Mouse (Mus musculus) MEL (cell line): ENCODE measurements around the gene Ap3d1.

Source experiments
- CTCF ChIP-seq, 3 experiments: IDR thresholded peaks in 2 of 3; conservative IDR thresholded peaks in 1 of 3; 2 replicates each; pipeline ENCODE4 v1.5.1; 2011 to 2012; ENCODE audit warnings: low read length in 3 of 3, low read depth in 2 of 3, mild to moderate bottlenecking in 2 of 3, improper control_type of control experiment in 1 of 3, inconsistent platforms in 1 of 3, mixed read lengths in 1 of 3, moderate library complexity in 1 of 3; ENCODE audit not compliant: control insufficient read depth in 1 of 3, insufficient read depth in 1 of 3, poor library complexity in 1 of 3, severe bottlenecking in 1 of 3
- POLR2A ChIP-seq, 2 experiments: IDR thresholded peaks; 2 replicates each; pipeline ENCODE4 v1.6.1; 2011 to 2012; ENCODE audit warnings: low read length in 2 of 2, mild to moderate bottlenecking in 2 of 2, control low read depth in 1 of 2, improper control_type of control experiment in 1 of 2, low read depth in 1 of 2, moderate library complexity in 1 of 2; ENCODE audit not compliant: control insufficient read depth in 1 of 2, insufficient read depth in 1 of 2, poor library complexity in 1 of 2
- POLR2AphosphoS5 ChIP-seq: IDR thresholded peaks from 2 replicates; pipeline ENCODE4 v1.6.1; 2012; ENCODE audit warnings: low read depth, borderline replicate concordance, mild to moderate bottlenecking, inconsistent platforms, low read length, moderate library complexity, mixed read lengths
- USF2 ChIP-seq, 2 experiments: IDR thresholded peaks; 2 replicates each; pipeline ENCODE4 v1.6.1; 2011 to 2012; ENCODE audit warnings: improper control_type of control experiment in 2 of 2, low read length in 2 of 2, borderline replicate concordance in 1 of 2, inconsistent platforms in 1 of 2, low read depth in 1 of 2, mild to moderate bottlenecking in 1 of 2; ENCODE audit not compliant: insufficient read depth in 1 of 2

DNA sequence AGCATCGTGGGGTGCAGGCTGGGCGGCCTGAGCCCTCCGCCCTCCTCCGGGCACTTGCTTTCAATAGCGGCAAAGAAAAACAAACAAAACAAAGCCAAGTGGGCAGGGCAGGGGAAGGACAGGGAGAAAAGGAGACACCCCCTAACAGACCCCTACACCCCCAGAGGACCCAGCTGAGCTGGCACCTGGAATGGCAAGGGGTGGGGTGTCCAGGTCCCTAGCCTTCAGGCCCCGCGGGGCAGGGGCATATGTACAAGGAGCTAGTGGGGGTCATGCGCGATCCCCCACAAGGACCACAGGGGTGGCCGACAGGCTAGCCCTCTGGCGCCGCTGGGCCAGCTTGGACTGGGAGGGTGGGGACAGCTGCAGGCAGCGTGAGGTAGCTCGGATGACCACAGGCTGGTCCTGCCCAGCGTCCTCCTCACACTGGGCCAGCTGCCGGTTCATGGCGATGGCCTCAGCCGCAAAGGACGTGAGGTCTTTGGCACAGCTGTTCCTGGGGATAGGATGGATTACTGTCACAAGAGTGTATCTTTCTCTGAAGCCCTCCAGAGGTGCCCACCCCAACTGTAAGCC is 75.1 kb downstream of the Ap3d1 start:
- TF ChIP-seq CTCF (IDR thresholded peaks at IDR 0.05 in 2 of 3, conservative IDR thresholded peaks at IDR 0.05 in 1 of 3; ENCODE audit: control insufficient read depth in 1 of 3, insufficient read depth in 1 of 3, low read depth in 2 of 3, low read length in 3 of 3, poor library complexity in 1 of 3, severe bottlenecking in 1 of 3) (no peak), POLR2A (IDR thresholded peaks at IDR 0.05; ENCODE audit: control insufficient read depth in 1 of 2, insufficient read depth in 1 of 2, low read depth in 1 of 2, low read length in 2 of 2, poor library complexity in 1 of 2) (no peak), POLR2AphosphoS5 (no peak), USF2 (IDR thresholded peaks at IDR 0.05; ENCODE audit: borderline replicate concordance in 1 of 2, insufficient read depth in 1 of 2, low read depth in 1 of 2, low read length in 2 of 2) (no peak)
